Mouse (Mus musculus): ENCODE data around the gene Gm7030. TPM values are rescaled to one million over a fixed set of nuclear protein-coding genes. Genes with fewer than 3 reads are reported as not detected.
"Not testable (repeated sequence)": the region's sequence is repeated elsewhere in the genome, so short reads cannot be mapped to it uniquely, and the experiment has no call there.

Gene Gm7030
- polyA plus RNA-seq, 1 experiment from 2014 or later: not detected

DNA sequence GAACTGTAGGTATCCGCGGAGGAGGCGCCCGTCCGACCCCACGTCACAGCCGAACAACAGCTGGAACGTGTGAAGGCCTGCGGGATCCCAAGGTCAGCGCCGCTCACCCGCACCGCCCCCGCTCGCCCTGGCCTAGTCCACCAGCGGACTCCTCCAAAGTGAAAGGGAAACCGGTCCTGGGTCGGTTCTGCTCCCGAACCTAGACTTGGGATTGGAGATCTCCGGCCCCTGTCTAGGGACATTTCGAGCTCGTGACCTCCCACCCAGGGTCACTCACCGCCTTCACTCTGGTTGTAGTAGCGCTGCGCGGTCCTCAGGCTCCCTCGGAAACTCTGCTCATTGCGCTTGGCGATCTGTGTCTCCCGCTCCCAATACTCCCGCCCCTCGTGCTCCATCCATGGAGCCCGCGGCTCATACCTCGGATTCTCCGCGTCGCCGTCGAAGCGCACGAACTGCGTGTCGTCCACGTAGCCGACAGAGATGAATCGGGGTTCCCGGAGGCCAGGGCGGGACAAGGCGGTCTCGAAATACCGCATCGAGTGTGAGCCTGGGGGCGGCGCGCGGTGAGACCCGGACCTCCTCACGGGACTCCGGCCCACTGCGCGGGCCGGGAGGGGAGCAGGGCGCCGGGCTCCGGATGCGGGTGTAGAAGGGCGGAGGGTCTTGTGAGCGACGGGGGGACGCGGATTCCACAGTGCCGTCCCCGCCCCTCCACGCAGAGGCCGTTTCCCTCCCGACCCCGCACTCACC is 16.1 kb upstream of the Gm7030 start:
- Histone ChIP-seq H3K4me2 (ENCODE audit: low read length) (peak overlapping the region; percentile 57), H3K9me3 (replicated peaks; ENCODE audit: control insufficient read depth, low read length, poor library complexity, severe bottlenecking) (no peaks in the 10 kb centered on the region), H3K27ac (ENCODE audit: low read length) (no peak overlapping the region), H3K4me3 (ENCODE audit: low read depth, low read length) (peak overlapping the region; percentile 31), H3K36me3 (ENCODE audit: control insufficient read depth, insufficient read depth, low read length) (no peaks in the 10 kb centered on the region), H3K9ac (ENCODE audit: low read depth, low read length) (0 out of 2 replicates have a peak overlapping the region, but pooled peaks have one; percentile 17), H3K27me3 (ENCODE audit: control insufficient read depth, insufficient read depth, low read depth, low read length) (peaks cover 30% of the 10 kb centered on the region), H3K4me1 (ENCODE audit: control insufficient read depth, insufficient read depth, low read length) (peaks cover 3% of the 10 kb centered on the region; the same call in 1 of the 2 replicates)
- 2% methylated on average over 75 of the region's 78 CpGs for WGBS
- peak; percentile 32; the same call in 1 of the 2 replicates for ATAC-seq

DNA sequence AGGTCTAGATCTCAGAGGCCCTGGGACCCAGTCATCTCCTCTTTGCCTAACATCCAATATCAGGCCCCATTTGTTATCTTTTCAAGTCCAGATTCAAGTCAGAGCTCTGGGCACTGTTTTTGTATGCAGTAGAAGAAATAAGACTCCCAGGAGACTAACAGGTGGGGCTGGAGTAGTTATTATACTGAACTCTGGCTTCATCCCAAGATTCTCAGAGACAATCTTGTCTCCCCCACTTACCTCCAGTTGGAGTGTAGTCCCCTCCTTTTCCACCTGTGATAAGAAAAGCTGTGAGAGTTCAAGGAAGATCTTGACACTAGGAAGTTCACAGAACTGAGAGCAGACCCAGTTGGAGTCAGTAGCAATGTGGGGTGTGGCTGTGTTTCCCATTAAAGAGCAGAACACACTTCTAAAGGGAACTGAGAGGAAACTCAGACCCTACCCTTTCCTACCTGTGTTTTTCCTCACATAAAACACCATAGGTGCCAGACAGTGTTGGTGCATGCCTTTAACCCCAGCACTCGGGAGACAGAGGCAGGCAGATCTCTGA is 7.1 kb upstream of the Gm7030 start:
- H3K4me1 ChIP-seq (ENCODE audit: control insufficient read depth, insufficient read depth, low read length); H3K36me3 ChIP-seq (ENCODE audit: control insufficient read depth, insufficient read depth, low read length); H3K27me3 ChIP-seq (ENCODE audit: control insufficient read depth, insufficient read depth, low read depth, low read length); H3K27ac ChIP-seq (ENCODE audit: low read length); ATAC-seq; H3K9ac ChIP-seq (ENCODE audit: low read depth, low read length); H3K9me3 ChIP-seq (replicated peaks; ENCODE audit: control insufficient read depth, low read length, poor library complexity, severe bottlenecking); H3K4me2 ChIP-seq (ENCODE audit: low read length); H3K4me3 ChIP-seq (ENCODE audit: low read depth, low read length): not testable (repeated sequence)
- 75% methylated on average over 1 of the region's 1 CpGs for WGBS

DNA sequence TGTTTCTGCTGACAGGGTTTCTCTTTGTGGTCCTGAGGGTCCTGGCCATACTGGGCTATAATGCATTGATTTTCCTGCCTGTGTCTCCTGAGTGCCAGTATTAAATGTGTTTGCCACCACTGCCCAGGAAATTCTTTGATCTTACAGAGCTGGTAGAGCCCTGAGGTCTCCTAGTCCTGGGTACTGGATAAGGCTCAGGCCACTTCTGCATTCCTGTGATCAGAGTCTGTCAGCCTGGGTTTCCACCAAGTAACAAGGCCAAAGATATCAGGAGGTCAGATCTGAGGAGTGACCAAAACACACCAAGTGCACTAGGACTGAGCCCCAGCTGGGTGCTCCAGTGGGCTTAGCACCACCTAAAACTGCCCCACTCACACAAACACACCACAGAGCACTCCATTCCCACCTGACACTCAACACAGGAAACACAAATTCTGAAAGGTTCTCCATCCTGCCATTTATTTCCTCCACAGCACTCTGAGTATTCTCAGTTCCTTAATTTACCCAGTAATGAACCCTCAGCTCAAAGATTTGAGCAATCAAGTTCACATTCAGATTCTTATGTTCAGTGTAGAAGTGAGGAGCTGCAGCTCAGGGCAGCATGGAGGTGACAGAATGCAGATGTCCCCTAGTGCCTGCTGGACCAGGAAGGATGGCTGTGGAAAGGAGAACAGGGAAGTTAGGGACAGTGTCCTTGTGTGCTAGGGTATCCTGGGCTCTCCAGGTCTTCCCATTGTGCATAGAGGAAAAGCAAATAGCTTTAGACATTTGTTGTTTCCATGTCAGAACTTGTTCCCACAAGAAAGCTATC is 6.4 kb upstream of the Gm7030 start:
- not testable (repeated sequence) for H3K4me3 ChIP-seq (ENCODE audit: low read depth, low read length); H3K4me2 ChIP-seq (ENCODE audit: low read length); ATAC-seq; H3K27me3 ChIP-seq (ENCODE audit: control insufficient read depth, insufficient read depth, low read depth, low read length); H3K36me3 ChIP-seq (ENCODE audit: control insufficient read depth, insufficient read depth, low read length); H3K9ac ChIP-seq (ENCODE audit: low read depth, low read length); H3K27ac ChIP-seq (ENCODE audit: low read length); H3K4me1 ChIP-seq (ENCODE audit: control insufficient read depth, insufficient read depth, low read length); H3K9me3 ChIP-seq (replicated peaks; ENCODE audit: control insufficient read depth, low read length, poor library complexity, severe bottlenecking)

DNA sequence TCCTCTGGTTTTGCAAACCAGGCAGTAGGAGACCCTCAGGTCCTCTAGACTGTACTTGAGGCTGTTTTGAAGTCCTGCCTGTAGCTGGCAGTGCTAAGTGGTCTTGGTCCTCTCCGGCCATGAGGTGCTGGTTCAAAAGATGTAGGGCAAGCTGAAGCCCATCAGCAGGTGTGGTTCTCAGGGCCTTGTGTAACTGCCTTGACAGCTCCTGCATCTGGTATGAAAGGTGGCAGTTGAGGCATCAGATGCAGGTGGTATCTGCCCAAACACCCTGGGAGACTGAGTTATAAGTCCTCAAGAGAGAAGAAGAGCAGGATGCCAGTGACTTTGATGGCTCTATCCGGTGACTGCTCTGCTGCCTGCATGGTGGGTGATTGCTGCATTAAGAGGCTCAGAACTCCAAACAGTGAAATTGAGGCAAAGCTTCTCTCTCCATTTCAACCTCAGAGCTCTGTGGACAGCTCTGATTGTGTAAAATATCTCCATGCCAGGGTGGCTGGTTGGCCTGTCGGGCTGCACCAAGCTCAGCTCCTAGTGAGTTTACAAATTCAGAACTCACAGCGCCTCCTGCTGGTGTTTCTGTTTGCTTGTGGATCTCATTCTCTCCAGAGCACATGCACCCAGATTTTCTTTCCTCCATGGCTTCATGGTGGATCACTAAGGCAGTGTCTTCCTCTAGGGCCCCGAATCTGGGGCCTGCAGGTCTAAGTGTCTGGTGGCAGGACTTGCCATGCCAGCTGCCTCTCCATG is 2.5 kb upstream of the Gm7030 start:
- Histone ChIP-seq H3K36me3 (ENCODE audit: control insufficient read depth, insufficient read depth, low read length) (no peaks in the 10 kb centered on the region), H3K27me3 (ENCODE audit: control insufficient read depth, insufficient read depth, low read depth, low read length) (no peaks in the 10 kb centered on the region), H3K9me3 (replicated peaks; ENCODE audit: control insufficient read depth, low read length, poor library complexity, severe bottlenecking) (no peaks in the 10 kb centered on the region), H3K27ac (ENCODE audit: low read length) (no peak overlapping the region), H3K9ac (ENCODE audit: low read depth, low read length) (no peak overlapping the region), H3K4me3 (ENCODE audit: low read depth, low read length) (no peak overlapping the region), H3K4me1 (ENCODE audit: control insufficient read depth, insufficient read depth, low read length) (no peaks in the 10 kb centered on the region), H3K4me2 (ENCODE audit: low read length) (no peak overlapping the region)
- WGBS: 73% methylated on average over 5 of the region's 5 CpGs
- ATAC-seq: no peak

DNA sequence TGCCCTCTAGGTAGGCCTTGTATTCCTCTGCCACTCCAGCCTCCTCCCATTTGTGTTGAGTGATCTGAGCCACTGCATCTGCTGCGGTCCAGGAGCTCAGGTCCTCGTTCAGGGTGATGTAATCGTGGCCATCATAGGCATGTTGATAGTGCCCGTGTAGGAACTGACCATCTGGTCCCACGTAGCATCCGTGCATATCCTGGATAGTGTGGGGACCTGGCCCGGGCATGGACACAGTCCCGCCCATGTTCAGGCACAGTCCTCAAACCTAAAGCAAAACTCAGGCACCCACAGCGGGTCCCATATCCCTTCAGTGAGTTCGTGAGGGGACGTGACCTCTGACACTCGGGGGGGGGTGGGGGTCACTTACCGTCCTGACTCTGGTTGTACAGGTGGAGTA is 700 bp downstream of the Gm7030 start:
- not testable (repeated sequence) for H3K4me2 ChIP-seq (ENCODE audit: low read length); ATAC-seq; H3K4me3 ChIP-seq (ENCODE audit: low read depth, low read length); H3K9ac ChIP-seq (ENCODE audit: low read depth, low read length); H3K36me3 ChIP-seq (ENCODE audit: control insufficient read depth, insufficient read depth, low read length); H3K27ac ChIP-seq (ENCODE audit: low read length); H3K27me3 ChIP-seq (ENCODE audit: control insufficient read depth, insufficient read depth, low read depth, low read length); H3K9me3 ChIP-seq (replicated peaks; ENCODE audit: control insufficient read depth, low read length, poor library complexity, severe bottlenecking); H3K4me1 ChIP-seq (ENCODE audit: control insufficient read depth, insufficient read depth, low read length)
- 56% methylated on average over 10 of the region's 13 CpGs for WGBS

- not testable (repeated sequence) for H3K27ac ChIP-seq (ENCODE audit: low read length); H3K36me3 ChIP-seq (ENCODE audit: control insufficient read depth, insufficient read depth, low read length); H3K4me2 ChIP-seq (ENCODE audit: low read length); H3K4me3 ChIP-seq (ENCODE audit: low read depth, low read length); H3K4me1 ChIP-seq (ENCODE audit: control insufficient read depth, insufficient read depth, low read length); ATAC-seq; H3K9ac ChIP-seq (ENCODE audit: low read depth, low read length); H3K9me3 ChIP-seq (replicated peaks; ENCODE audit: control insufficient read depth, low read length, poor library complexity, severe bottlenecking)
- WGBS: 77% methylated on average over 3 of the region's 3 CpGs
- peaks cover 12% of the 10 kb centered on the region for H3K27me3 ChIP-seq (ENCODE audit: control insufficient read depth, insufficient read depth, low read depth, low read length)
These were observed 5.1 kb downstream of the Gm7030 start for GRCm38 (mm10) chr17:36124111-36124510.

GRCm38 (mm10) chr17:36121352-36122020 is 7.7 kb downstream of the Gm7030 start, which contains the start of gene Gm19684:
Gene Gm19684 (plus strand): TSS chr17:36121678.
- WGBS: 6% methylated on average over 8 of the region's 8 CpGs
- ATAC-seq: 0 out of 2 replicates have a peak, but pooled peaks have one; percentile 5
- not testable (repeated sequence) for H3K36me3 ChIP-seq (ENCODE audit: control insufficient read depth, insufficient read depth, low read length); H3K4me1 ChIP-seq (ENCODE audit: control insufficient read depth, insufficient read depth, low read length); H3K9ac ChIP-seq (ENCODE audit: low read depth, low read length); H3K9me3 ChIP-seq (replicated peaks; ENCODE audit: control insufficient read depth, low read length, poor library complexity, severe bottlenecking); H3K27ac ChIP-seq (ENCODE audit: low read length); H3K4me3 ChIP-seq (ENCODE audit: low read depth, low read length)
- peak within 1 kb of the TSS; percentile 42 for H3K4me2 ChIP-seq (ENCODE audit: low read length)
- peaks cover 14% of the 10 kb centered on the region for H3K27me3 ChIP-seq (ENCODE audit: control insufficient read depth, insufficient read depth, low read depth, low read length)

- not testable (repeated sequence) for H3K4me2 ChIP-seq (ENCODE audit: low read length); H3K4me3 ChIP-seq (ENCODE audit: low read depth, low read length); H3K9me3 ChIP-seq (replicated peaks; ENCODE audit: control insufficient read depth, low read length, poor library complexity, severe bottlenecking); H3K9ac ChIP-seq (ENCODE audit: low read depth, low read length); H3K27ac ChIP-seq (ENCODE audit: low read length); ATAC-seq; H3K36me3 ChIP-seq (ENCODE audit: control insufficient read depth, insufficient read depth, low read length); H3K4me1 ChIP-seq (ENCODE audit: control insufficient read depth, insufficient read depth, low read length)
- 29% methylated on average over 18 of the region's 18 CpGs for WGBS
- H3K27me3 ChIP-seq (ENCODE audit: control insufficient read depth, insufficient read depth, low read depth, low read length): peaks cover 14% of the 10 kb centered on the region
These were observed 8.4 kb downstream of the Gm7030 start for GRCm38 (mm10) chr17:36120839-36121238.
